Mouse (Mus musculus) retina, adult 2 months (tissue): ENCODE data around the gene Kcnc4.

Experiments
- DNase-seq: peaks from one replicate; pipeline ENCODE4 v3.0.0-alpha.2; 2012; ENCODE audit warnings: low read depth, low spot score

Kcnc4 gene

GRCm38 (mm10) chr3:107459196-107459772 is at the start of gene Kcnc4:
TSS of gene Kcnc4 (minus strand) at chr3:107459552.
- DNase-seq = no peak

- no peak for DNase-seq
Measured at GRCm38 (mm10) chr3:107508696-107509095, 49.3 kb upstream of the Kcnc4 start.

- no peak for DNase-seq
Measured at GRCm38 (mm10) chr3:107507966-107508365, 48.6 kb upstream of the Kcnc4 start.

GRCm38 (mm10) chr3:107506531-107506930 is 47.2 kb upstream of the Kcnc4 start:
- no peak for DNase-seq

- no peak for DNase-seq
Measured at GRCm38 (mm10) chr3:107505464-107506367, 46.4 kb upstream of the Kcnc4 start.

GRCm38 (mm10) chr3:107504542-107504941 is 45.2 kb upstream of the Kcnc4 start:
- no peak for DNase-seq

GRCm38 (mm10) chr3:107503716-107504115 is 44.4 kb upstream of the Kcnc4 start:
- no peak for DNase-seq

GRCm38 (mm10) chr3:107501702-107502151 is 42.4 kb upstream of the Kcnc4 start:
- no peak for DNase-seq

GRCm38 (mm10) chr3:107500301-107500700 is 40.9 kb upstream of the Kcnc4 start:
- no peak for DNase-seq

GRCm38 (mm10) chr3:107496086-107496850 is 36.9 kb upstream of the Kcnc4 start:
- DNase-seq = no peak

- no peak for DNase-seq
Measured at GRCm38 (mm10) chr3:107495524-107495923, 36.2 kb upstream of the Kcnc4 start.

GRCm38 (mm10) chr3:107491459-107491858 is 32.1 kb upstream of the Kcnc4 start:
- no peak for DNase-seq

- no peak for DNase-seq
Measured at GRCm38 (mm10) chr3:107488637-107489036, 29.3 kb upstream of the Kcnc4 start.

- no peak for DNase-seq
Measured at GRCm38 (mm10) chr3:107483290-107483689, 23.9 kb upstream of the Kcnc4 start.

- no peak for DNase-seq
Measured at GRCm38 (mm10) chr3:107480660-107481059, 21.3 kb upstream of the Kcnc4 start.

GRCm38 (mm10) chr3:107472198-107472597 is 12.8 kb upstream of the Kcnc4 start:
- peak; percentile 18 for DNase-seq

GRCm38 (mm10) chr3:107469059-107469458 is 9.7 kb upstream of the Kcnc4 start:
- no peak for DNase-seq

GRCm38 (mm10) chr3:107468106-107468505 is 8.8 kb upstream of the Kcnc4 start:
- no peak for DNase-seq

- peak; percentile 39 for DNase-seq
Measured at GRCm38 (mm10) chr3:107466577-107466976, 7.2 kb upstream of the Kcnc4 start.

GRCm38 (mm10) chr3:107462160-107462559 is 2.8 kb upstream of the Kcnc4 start:
- DNase-seq = peak; percentile 30

- DNase-seq = no peak
Measured at GRCm38 (mm10) chr3:107459773-107460431, 550 bp upstream of the Kcnc4 start.
